Mouse (Mus musculus) forebrain, embryonic 13.5 days (tissue): ENCODE results near the gene Gabrr3. TPM values are rescaled to one million over a fixed set of nuclear protein-coding genes. Genes with fewer than 3 reads are reported as not detected.
A peak's percentile ranks its signal among the peaks of the same experiment; 100 is the strongest.

ENCODE experiments used
- ATAC-seq: fragments of 200-750 bp; cut with Nextera tagmentation; 2 replicates; pipeline ENCODE4 v1.8.0; 2017
- H3K27ac ChIP-seq: fragments of 300-500 bp; sonication (generic); 2 replicates; pipeline ENCODE4 v1.5.1; 2015; ENCODE audit warnings: inconsistent platforms, mild to moderate bottlenecking, moderate library complexity
- H3K27me3 ChIP-seq: fragments of 300-500 bp; sonication (generic); 2 replicates; pipeline ENCODE4 v1.6.1; 2015; ENCODE audit warnings: mild to moderate bottlenecking, inconsistent platforms
- H3K36me3 ChIP-seq: fragments of 300-500 bp; sonication (generic); 2 replicates; pipeline ENCODE4 v1.6.1; 2015; ENCODE audit warnings: mild to moderate bottlenecking, inconsistent platforms; ENCODE audit not compliant: poor library complexity, severe bottlenecking
- H3K4me1 ChIP-seq: fragments of 300-500 bp; sonication (generic); 2 replicates; pipeline ENCODE4 v1.6.1; 2015; ENCODE audit warnings: inconsistent platforms
- H3K4me2 ChIP-seq: fragments of 300-500 bp; sonication (generic); 2 replicates; pipeline ENCODE4 v1.6.1; 2015; ENCODE audit warnings: inconsistent platforms, mild to moderate bottlenecking, moderate library complexity
- H3K4me3 ChIP-seq: fragments of 300-500 bp; sonication (generic); 2 replicates; pipeline ENCODE4 v1.5.1; 2015; ENCODE audit warnings: mild to moderate bottlenecking, inconsistent platforms
- H3K9ac ChIP-seq: fragments of 300-500 bp; sonication (generic); 2 replicates; pipeline ENCODE4 v1.6.1; 2015; ENCODE audit warnings: mild to moderate bottlenecking, inconsistent platforms
- H3K9me3 ChIP-seq: fragments of 300-500 bp; sonication (generic); replicated peaks from 2 replicates; pipeline ENCODE4 v1.6.1; 2016; ENCODE audit warnings: inconsistent platforms
- WGBS: fragments of 180-500 bp; shearing (Covaris S2); methylation state at CpG from one replicate; pipeline ENCODE4 v1.1.7; 2015; 5-methylcytosine and 5-hydroxymethylcytosine counted together
- polyA plus RNA-seq: library from polyadenylated mRNA; unstranded; fragments of >200 nt; fragmentation: Nextera tagmentation; extraction: Ambion mirVana; gene quantifications from 2 replicates; pipeline ENCODE4 v1.2.1, GENCODE M21; 2015

Gene Gabrr3
- 0.06 and 0.10 TPM in 2 replicates for polyA plus RNA-seq

DNA sequence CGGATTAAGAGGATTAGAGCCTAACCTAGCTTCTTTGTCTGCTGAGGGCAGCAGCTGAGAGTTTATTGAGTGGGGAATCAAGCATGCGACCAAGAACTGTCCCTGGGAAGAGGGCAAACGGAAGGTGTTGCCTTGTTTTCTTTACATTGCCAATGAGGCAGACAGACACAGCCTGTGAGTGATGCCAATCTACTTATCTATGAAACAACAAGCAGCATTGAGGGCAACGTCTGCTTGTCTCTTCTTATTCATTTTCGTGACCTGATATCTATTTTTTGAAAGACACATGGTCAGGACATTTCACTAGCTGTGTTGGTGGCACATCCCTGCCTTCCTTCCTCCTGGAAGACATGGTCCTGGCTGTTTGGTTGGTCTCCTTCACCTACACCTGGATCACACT is at the start of gene Gabrr3:
TSS of gene Gabrr3 (plus strand) at position 301 of the 400 bp plus-strand sequence.
- no peaks in the 10 kb centered on the region for H3K9me3 ChIP-seq
- WGBS = 40% methylated on average over 5 of the region's 5 CpGs
- H3K36me3 ChIP-seq = no peaks in the 10 kb centered on the region
- H3K4me2 ChIP-seq = no peak within 1 kb of the TSS
- H3K4me1 ChIP-seq = 0 out of 2 replicates have a peak, but pooled peaks cover 4% of the 10 kb centered on the region
- no peak within 1 kb of the TSS for H3K4me3 ChIP-seq
- no peak within 1 kb of the TSS for H3K27ac ChIP-seq
- no peak within 1 kb of the TSS for H3K9ac ChIP-seq
- ATAC-seq = no peak
- no peaks in the 10 kb centered on the region for H3K27me3 ChIP-seq

DNA sequence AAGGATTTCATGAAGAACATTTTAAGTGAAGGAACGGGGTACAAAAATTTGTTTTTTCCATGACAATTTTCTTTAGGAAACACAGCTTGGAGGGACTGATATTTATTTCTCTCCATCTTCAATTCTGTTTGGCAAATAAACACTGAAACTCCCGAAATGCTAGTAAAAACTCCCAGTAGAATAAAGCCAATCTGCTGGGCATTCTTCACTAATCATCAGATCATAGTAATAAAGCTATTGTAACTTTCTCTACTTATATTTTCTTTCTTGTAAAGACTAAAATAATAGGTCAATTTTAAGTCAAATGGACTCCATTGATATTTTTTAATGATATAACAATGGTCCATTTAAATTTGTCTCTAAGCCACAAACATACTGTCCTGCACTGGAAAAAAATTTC is 43.2 kb upstream of the Gabrr3 start, which contains the start of gene Olfr209:
TSS of gene Olfr209 (minus strand) at position 101 of the 400 bp plus-strand sequence.
- H3K4me2 ChIP-seq = no peak within 1 kb of the TSS
- no peaks in the 10 kb centered on the region for H3K9me3 ChIP-seq
- ATAC-seq = no peak
- H3K4me3 ChIP-seq = no peak within 1 kb of the TSS
- no peak within 1 kb of the TSS for H3K9ac ChIP-seq
- 76% methylated on average over 2 of the region's 2 CpGs for WGBS
- H3K27ac ChIP-seq = no peak within 1 kb of the TSS
- H3K4me1 ChIP-seq = no peaks in the 10 kb centered on the region
- no peaks in the 10 kb centered on the region for H3K36me3 ChIP-seq
- no peaks in the 10 kb centered on the region for H3K27me3 ChIP-seq

DNA sequence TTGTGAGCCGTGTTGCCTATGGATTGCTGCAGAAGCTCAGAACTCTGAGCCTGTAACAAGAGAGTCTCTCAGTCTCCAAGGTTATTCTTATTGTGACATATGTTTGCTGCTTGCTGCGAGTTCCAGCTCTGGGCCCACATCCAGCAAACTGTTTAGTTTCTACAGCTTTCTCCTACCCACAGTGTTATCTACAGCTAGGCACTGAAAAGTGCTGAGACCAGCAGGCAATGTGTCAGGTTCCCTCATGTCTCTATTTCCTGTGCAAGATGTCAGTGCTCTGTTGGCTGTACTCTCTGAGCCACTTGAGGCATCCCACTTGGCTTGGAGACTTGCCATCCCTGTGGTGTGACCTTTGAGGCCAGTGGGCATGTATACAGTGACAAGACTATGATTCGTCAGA is 13.8 kb upstream of the Gabrr3 start:
- Histone ChIP-seq H3K27ac (no peak overlapping the region), H3K27me3 (no peaks in the 10 kb centered on the region), H3K4me3 (no peak overlapping the region), H3K4me2 (no peak overlapping the region), H3K36me3 (no peaks in the 10 kb centered on the region), H3K9me3 (no peaks in the 10 kb centered on the region), H3K4me1 (no peaks in the 10 kb centered on the region), H3K9ac (no peak overlapping the region)
- peak; percentile 63 for ATAC-seq
- 83% methylated on average over 3 of the region's 3 CpGs for WGBS

DNA sequence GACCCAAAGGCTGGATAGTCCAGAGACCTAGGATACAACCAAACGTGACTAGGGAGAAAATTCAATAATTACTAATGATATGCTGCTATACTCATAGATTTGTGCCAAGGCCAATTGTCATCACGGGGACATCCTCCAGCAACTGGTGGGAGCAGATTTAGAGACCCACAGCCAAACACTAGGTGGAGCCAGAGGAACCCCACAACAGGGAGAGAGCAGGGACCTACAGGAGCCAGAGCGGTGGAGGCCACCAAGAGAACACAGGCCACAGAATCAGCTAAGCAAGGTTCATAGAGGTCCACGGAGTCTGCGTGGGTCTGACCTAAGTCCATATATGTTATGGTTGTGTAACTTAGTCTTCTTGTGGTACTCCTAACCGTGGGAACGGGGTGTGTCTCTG is 6.0 kb upstream of the Gabrr3 start:
- no peak overlapping the region for H3K27ac ChIP-seq
- no peaks in the 10 kb centered on the region for H3K9me3 ChIP-seq
- WGBS = 76% methylated on average over 7 of the region's 7 CpGs
- no peak for ATAC-seq
- no peak overlapping the region for H3K9ac ChIP-seq
- H3K4me2 ChIP-seq = no peak overlapping the region
- H3K27me3 ChIP-seq = no peaks in the 10 kb centered on the region
- H3K4me3 ChIP-seq = no peak overlapping the region
- no peaks in the 10 kb centered on the region for H3K36me3 ChIP-seq
- no peaks in the 10 kb centered on the region for H3K4me1 ChIP-seq

DNA sequence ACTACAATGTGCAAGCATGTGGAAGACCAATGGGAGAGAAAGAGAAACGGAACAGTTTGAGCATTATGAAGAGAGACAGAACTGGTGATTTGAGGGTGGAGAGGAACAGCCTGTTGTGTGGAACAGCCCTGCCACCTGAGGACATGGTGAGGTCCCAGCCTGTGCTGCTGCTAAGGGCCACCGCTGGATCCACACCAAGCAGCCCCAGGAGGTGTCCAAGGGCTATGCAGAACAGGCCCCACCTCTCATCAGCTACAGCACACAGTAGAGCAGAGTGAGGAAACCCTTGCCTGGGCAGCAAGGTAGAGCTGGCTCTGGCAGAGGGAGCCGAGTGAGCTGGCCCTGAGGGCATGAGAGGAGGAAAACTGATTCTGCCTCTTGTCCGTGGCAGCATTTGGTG is 5.1 kb upstream of the Gabrr3 start:
- WGBS = 88% methylated on average over 4 of the region's 4 CpGs
- ATAC-seq = peak; percentile 13; the same call in 1 of the 2 replicates
- H3K36me3 ChIP-seq = no peaks in the 10 kb centered on the region

DNA sequence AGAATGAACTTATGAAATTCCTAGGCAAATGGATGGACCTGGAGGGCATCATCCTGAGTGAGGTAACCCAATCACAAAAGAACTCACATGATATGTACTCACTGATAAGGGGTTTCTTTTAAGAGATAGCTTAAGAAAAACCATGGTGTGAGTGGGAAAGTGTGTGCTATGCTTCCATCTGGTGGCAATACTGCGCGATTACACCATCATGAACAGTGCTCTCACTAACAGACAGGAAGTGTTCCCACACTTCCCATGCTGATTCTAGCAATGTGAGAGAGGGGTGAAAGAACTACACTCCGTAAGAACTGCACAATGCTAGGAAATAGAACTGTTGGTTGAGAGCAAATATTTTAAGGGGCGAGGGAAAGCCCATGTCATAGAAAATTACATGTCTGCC is 3.4 kb upstream of the Gabrr3 start:
- H3K36me3 ChIP-seq = no peaks in the 10 kb centered on the region
- 22% methylated on average over 4 of the region's 4 CpGs for WGBS
- peak; percentile 91 for ATAC-seq

More for the DNA sequence above, 5.1 kb upstream of the Gabrr3 start:
- Histone ChIP-seq H3K4me1 (no peaks in the 10 kb centered on the region), H3K4me2 (no peak overlapping the region), H3K9ac (no peak overlapping the region), H3K4me3 (no peak overlapping the region), H3K9me3 (no peaks in the 10 kb centered on the region), H3K27me3 (no peaks in the 10 kb centered on the region), H3K27ac (no peak overlapping the region)

DNA sequence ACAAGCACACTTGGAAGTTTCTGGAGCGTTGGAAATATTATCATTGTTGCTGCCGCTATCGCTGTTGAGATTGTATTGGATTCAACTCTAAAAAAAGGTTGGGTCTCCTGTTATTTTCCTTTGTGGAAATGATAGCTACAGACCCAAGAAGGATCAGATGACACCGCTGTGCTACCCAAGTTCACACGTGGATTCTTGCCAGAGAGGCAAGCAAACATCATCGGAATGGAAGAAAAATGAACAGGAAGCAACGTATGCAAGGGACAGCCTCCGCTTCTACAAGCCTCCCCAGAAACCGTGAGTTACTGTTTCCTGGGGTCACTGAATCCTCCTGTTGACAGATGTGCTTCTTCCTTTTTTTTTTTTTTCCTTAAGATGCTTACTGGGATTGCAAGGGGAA is 2.3 kb upstream of the Gabrr3 start:
- no peak for ATAC-seq

More for the DNA sequence above, 3.4 kb upstream of the Gabrr3 start:
- no peak overlapping the region for H3K9ac ChIP-seq
- no peaks in the 10 kb centered on the region for H3K4me1 ChIP-seq
- H3K27me3 ChIP-seq = no peaks in the 10 kb centered on the region
- H3K4me3 ChIP-seq = no peak overlapping the region
- H3K27ac ChIP-seq = no peak overlapping the region
- H3K9me3 ChIP-seq = no peaks in the 10 kb centered on the region
- no peak overlapping the region for H3K4me2 ChIP-seq

DNA sequence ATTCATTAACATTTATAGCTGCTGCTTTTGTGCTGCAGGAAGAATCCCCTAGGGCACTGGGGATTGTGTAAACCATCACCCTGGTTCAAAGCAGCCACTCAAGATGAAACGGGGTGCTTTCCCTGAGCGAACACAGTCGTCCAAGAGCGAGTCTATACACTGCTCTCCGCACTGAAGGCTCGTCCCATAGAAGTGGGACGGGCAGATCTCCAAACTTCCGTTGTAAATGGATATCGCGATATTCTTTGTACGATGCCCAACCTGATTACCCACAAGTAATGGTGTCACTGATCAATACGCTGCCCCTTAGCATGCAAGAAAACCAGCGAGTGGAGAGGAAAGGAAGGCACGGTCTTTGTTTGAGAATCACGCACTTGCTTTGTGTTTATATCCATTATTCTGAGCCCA is 2.2 kb downstream of the Gabrr3 start:
- no peak overlapping the region for H3K9ac ChIP-seq
- 54% methylated on average over 15 of the region's 15 CpGs for WGBS
- no peak overlapping the region for H3K4me3 ChIP-seq
- H3K36me3 ChIP-seq = no peaks in the 10 kb centered on the region
- H3K27ac ChIP-seq = no peak overlapping the region
- H3K27me3 ChIP-seq = no peaks in the 10 kb centered on the region
- no peak overlapping the region for H3K4me2 ChIP-seq
- H3K4me1 ChIP-seq = 0 out of 2 replicates have a peak, but pooled peaks cover 4% of the 10 kb centered on the region
- no peaks in the 10 kb centered on the region for H3K9me3 ChIP-seq
- no peak for ATAC-seq

More for the DNA sequence above, 2.3 kb upstream of the Gabrr3 start:
- no peak overlapping the region for H3K4me3 ChIP-seq
- H3K27ac ChIP-seq = no peak overlapping the region
- no peaks in the 10 kb centered on the region for H3K36me3 ChIP-seq
- no peak overlapping the region for H3K9ac ChIP-seq
- no peak overlapping the region for H3K4me2 ChIP-seq
- 83% methylated on average over 9 of the region's 9 CpGs for WGBS
- no peaks in the 10 kb centered on the region for H3K9me3 ChIP-seq
- no peaks in the 10 kb centered on the region for H3K27me3 ChIP-seq
- 0 out of 2 replicates have a peak, but pooled peaks cover 4% of the 10 kb centered on the region for H3K4me1 ChIP-seq

DNA sequence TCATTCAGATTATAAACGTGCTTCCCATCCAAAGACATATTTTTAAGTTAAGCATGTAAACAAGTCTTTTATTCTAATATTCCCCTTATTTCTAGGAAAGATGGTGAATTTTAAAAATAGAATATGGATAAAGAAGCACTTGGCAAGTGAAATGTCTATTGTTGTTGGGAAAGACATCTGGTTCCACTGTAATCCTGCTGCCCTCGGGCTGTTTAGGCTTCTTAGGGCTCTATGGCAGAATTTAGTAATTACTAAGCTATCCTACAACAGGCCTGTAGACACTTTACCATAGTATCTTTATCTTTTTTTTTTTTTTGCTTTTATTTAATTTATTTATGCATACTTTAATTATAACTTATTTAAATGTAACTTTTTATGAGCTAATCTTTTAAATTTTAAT is 2.7 kb downstream of the Gabrr3 start:
- H3K36me3 ChIP-seq = no peaks in the 10 kb centered on the region
- H3K4me2 ChIP-seq = no peak overlapping the region
- ATAC-seq = no peak
- no peak overlapping the region for H3K9ac ChIP-seq
- no peak overlapping the region for H3K4me3 ChIP-seq
- H3K27me3 ChIP-seq = no peaks in the 10 kb centered on the region
- H3K9me3 ChIP-seq = no peaks in the 10 kb centered on the region
- 68% methylated on average over 2 of the region's 2 CpGs for WGBS
- 0 out of 2 replicates have a peak, but pooled peaks cover 4% of the 10 kb centered on the region for H3K4me1 ChIP-seq
- no peak overlapping the region for H3K27ac ChIP-seq

DNA sequence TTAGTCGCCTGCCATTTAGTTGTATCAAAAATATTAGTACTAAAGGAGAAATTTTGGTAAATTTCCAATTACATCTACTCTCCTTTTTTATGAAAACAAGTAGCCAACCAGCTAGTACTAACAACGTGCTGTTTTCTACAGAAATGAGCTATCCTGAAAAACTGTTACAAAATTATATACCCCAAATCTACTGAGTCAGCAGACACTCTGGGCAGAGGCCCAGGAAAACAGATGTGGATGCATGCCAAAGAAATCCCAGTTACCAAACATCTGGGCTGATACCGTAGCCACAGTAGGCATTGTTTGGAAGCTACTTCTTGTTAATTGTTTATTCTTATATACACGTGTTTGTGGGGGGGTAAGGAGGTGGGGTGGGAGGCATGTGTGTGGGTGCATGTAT is 6.3 kb downstream of the Gabrr3 start:
- Histone ChIP-seq H3K27me3 (no peaks in the 10 kb centered on the region), H3K4me1 (0 out of 2 replicates have a peak, but pooled peaks cover 4% of the 10 kb centered on the region), H3K4me2 (no peak overlapping the region), H3K36me3 (no peaks in the 10 kb centered on the region), H3K4me3 (no peak overlapping the region), H3K9me3 (no peaks in the 10 kb centered on the region), H3K9ac (no peak overlapping the region), H3K27ac (no peak overlapping the region)
- ATAC-seq = peak; percentile 51; the same call in 1 of the 2 replicates
- WGBS = 67% methylated on average over 4 of the region's 4 CpGs

DNA sequence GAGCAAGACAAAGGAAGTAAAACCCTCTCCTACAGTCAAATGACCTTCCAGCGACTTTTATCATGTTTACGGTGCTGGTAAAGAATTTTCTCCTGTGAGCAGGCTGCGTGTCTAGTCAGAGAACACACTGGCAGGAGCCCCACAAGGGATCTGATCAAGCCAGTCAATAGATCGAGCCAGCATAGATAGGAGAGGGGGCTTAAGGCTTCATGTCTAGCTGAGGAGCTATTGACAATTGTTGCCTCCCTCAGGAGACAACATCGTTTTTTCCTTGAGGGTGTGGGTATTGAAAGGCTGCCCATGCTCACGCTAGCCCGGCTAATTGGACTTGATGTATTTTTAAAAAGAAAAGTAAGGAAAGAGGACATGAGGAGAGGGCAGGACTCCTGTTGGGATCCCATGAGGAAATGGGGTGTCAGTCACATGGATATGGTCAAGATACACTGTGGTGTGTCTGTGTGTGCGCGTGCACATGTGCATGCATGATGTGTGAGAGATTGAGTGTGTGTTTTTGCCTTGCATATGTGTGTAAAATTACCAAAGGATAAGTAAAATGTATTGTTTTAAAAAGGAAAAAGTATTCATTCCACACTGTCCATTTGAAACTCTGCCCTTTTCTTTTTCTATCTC is 13.2 kb downstream of the Gabrr3 start:
- 66% methylated on average over 9 of the region's 9 CpGs for WGBS
- no peak overlapping the region for H3K27ac ChIP-seq
- H3K4me2 ChIP-seq = no peak overlapping the region
- H3K9ac ChIP-seq = no peak overlapping the region
- no peak overlapping the region for H3K4me3 ChIP-seq
- H3K36me3 ChIP-seq = no peaks in the 10 kb centered on the region
- no peaks in the 10 kb centered on the region for H3K4me1 ChIP-seq
- no peaks in the 10 kb centered on the region for H3K9me3 ChIP-seq
- ATAC-seq = peak; percentile 57; the same call in 1 of the 2 replicates
- H3K27me3 ChIP-seq = no peaks in the 10 kb centered on the region

DNA sequence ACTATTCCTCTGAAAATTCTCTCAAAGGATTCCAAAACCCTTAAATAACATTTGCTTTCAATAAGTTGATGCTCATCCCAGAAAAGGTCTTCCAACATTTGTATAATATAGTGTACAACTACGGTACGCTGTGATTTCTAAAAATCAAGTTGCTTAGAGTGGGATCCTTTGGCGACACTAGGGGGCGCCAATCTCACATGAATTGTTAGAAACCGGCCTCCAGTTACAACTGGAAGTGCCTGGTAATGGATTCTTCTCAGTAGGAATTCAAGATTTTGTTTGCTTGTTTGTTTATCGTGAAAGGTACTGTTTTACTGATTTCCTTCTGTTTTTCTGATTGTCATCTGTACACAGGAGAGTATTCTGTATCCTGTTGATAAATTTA is 13.7 kb downstream of the Gabrr3 start:
- no peak overlapping the region for H3K27ac ChIP-seq
- peak; percentile 87 for ATAC-seq
- WGBS = 14% methylated on average over 6 of the region's 6 CpGs
- no peaks in the 10 kb centered on the region for H3K4me1 ChIP-seq
- no peaks in the 10 kb centered on the region for H3K36me3 ChIP-seq
- H3K9me3 ChIP-seq = no peaks in the 10 kb centered on the region
- H3K4me2 ChIP-seq = no peak overlapping the region
- H3K9ac ChIP-seq = no peak overlapping the region
- no peaks in the 10 kb centered on the region for H3K27me3 ChIP-seq
- no peak overlapping the region for H3K4me3 ChIP-seq
